Mouse (Mus musculus): ENCODE data around the gene Ltbr.
"Not testable (repeated sequence)": the region's sequence is repeated elsewhere in the genome, so short reads cannot be mapped to it uniquely, and the experiment has no call there.

The Ltbr gene

GRCm38 (mm10) chr6:125312581-125313355 is 917 bp downstream of the Ltbr start:
- no peak for DNase-seq (ENCODE audit: low read depth, low spot score)

- no peak for DNase-seq (ENCODE audit: low read depth, low spot score)
These were observed 1.5 kb downstream of the Ltbr start for GRCm38 (mm10) chr6:125312171-125312570.

GRCm38 (mm10) chr6:125309406-125309805 is 4.3 kb downstream of the Ltbr start:
- no peak for DNase-seq (ENCODE audit: low read depth, low spot score)

- DNase-seq (ENCODE audit: low read depth, low spot score): no peak
These were observed 4.8 kb downstream of the Ltbr start for GRCm38 (mm10) chr6:125308921-125309320.

- no peak for DNase-seq (ENCODE audit: low read depth, low spot score)
These were observed 6.6 kb downstream of the Ltbr start for GRCm38 (mm10) chr6:125307091-125307490.

- no peak for DNase-seq (ENCODE audit: low read depth, low spot score)
These were observed 8.2 kb downstream of the Ltbr start for GRCm38 (mm10) chr6:125305465-125305864.

GRCm38 (mm10) chr6:125304408-125304807 is 9.3 kb downstream of the Ltbr start:
- DNase-seq (ENCODE audit: low read depth, low spot score): not testable (repeated sequence)

GRCm38 (mm10) chr6:125303242-125303641 is 10.4 kb downstream of the Ltbr start:
- DNase-seq (ENCODE audit: low read depth, low spot score): no peak

GRCm38 (mm10) chr6:125302231-125302982 is 11.3 kb downstream of the Ltbr start:
- no peak for DNase-seq (ENCODE audit: low read depth, low spot score)

GRCm38 (mm10) chr6:125300982-125301381 is 12.7 kb downstream of the Ltbr start:
- no peak for DNase-seq (ENCODE audit: low read depth, low spot score)

GRCm38 (mm10) chr6:125297149-125297820 is 16.4 kb downstream of the Ltbr start:
- no peak for DNase-seq (ENCODE audit: low read depth, low spot score)

GRCm38 (mm10) chr6:125294049-125294448 is 19.6 kb downstream of the Ltbr start:
- no peak for DNase-seq (ENCODE audit: low read depth, low spot score)

- DNase-seq (ENCODE audit: low read depth, low spot score): no peak
These were observed 21.4 kb downstream of the Ltbr start for GRCm38 (mm10) chr6:125292256-125292655.

GRCm38 (mm10) chr6:125291329-125291728 is 22.4 kb downstream of the Ltbr start:
- no peak for DNase-seq (ENCODE audit: low read depth, low spot score)

- DNase-seq (ENCODE audit: low read depth, low spot score): no peak
These were observed 25.0 kb downstream of the Ltbr start for GRCm38 (mm10) chr6:125288730-125289129.

- no peak for DNase-seq (ENCODE audit: low read depth, low spot score)
These were observed 26.7 kb downstream of the Ltbr start for GRCm38 (mm10) chr6:125286944-125287343.

- no peak for DNase-seq (ENCODE audit: low read depth, low spot score)
These were observed 27.8 kb downstream of the Ltbr start, which contains the start of gene Tuba3a for GRCm38 (mm10) chr6:125285890-125286289. Tuba3a (minus strand) TSS chr6:125286042.

- no peak for DNase-seq (ENCODE audit: low read depth, low spot score)
These were observed 28.9 kb downstream of the Ltbr start for GRCm38 (mm10) chr6:125284751-125285150.

- DNase-seq (ENCODE audit: low read depth, low spot score): no peak
These were observed 29.4 kb downstream of the Ltbr start for GRCm38 (mm10) chr6:125284250-125284649.

GRCm38 (mm10) chr6:125282721-125283120 is 31.0 kb downstream of the Ltbr start:
- not testable (repeated sequence) for DNase-seq (ENCODE audit: low read depth, low spot score)

GRCm38 (mm10) chr6:125279729-125280128 is 34.0 kb downstream of the Ltbr start:
- DNase-seq (ENCODE audit: low read depth, low spot score): no peak

Measured in mesoderm, embryonic 11.5 days (tissue).